Mouse (Mus musculus) monocyte, adult 5-6 weeks (primary cell): Measurements from ENCODE around the gene Prss23. TPM values are rescaled to one million over a fixed set of nuclear protein-coding genes. Genes with fewer than 3 reads are reported as not detected.

Source experiments
- ATAC-seq: fragments of 153-309, 156-312 bp; replicated peaks from 2 replicates; pipeline ENCODE4 v1.8.0; 2017; ENCODE audit warnings: mild to moderate bottlenecking; ENCODE audit not compliant: low TSS enrichment, insufficient number of reproducible peaks, severe bottlenecking, poor library complexity, low FRiP score
- total RNA-seq: library from RNA; stranded (forward); fragments of 200-1000, 200-491, 200-594 nt; gene quantifications from 3 replicates; pipeline ENCODE4 v1.2.3, GENCODE M21; 2017

The Prss23 gene
- not detected in 3 replicates for total RNA-seq

DNA sequence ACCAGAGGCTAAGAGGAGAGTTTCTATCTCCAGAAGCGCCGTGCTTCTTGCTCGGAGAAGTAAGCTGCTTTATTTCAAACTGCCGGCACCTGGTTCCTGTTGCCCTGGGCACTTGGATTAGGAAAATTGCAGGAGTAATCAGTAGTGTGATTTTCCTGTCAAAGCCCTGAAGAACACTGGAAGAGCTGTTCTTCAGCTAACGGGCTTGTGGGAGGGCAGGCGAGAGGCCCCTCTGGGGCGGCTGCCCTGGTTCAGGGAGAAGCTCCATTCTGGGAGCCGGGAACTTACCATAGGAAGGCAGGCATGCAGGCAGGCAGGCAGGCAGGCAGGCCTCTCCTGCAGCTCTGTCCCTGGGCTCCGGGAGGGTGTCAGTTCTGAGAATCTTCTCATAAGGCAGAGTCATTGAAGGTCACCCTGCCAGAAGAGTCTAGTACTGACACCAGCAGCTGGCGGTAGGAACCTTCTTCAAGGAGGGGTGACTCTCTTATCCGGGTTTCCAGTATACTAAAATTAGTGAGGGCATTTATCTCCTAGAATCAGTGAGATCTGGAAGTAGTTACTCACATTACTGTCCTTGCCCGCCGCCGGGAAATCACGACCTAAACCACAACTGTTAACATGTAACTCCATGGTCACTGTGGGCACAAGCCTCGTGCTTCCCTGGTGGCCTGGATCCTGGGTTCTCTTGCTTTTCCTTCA, at the start of gene Prss23:
Gene Prss23 (minus strand): TSS at position 457 of the 699 bp plus-strand sequence.
- ATAC-seq, result no peak

DNA sequence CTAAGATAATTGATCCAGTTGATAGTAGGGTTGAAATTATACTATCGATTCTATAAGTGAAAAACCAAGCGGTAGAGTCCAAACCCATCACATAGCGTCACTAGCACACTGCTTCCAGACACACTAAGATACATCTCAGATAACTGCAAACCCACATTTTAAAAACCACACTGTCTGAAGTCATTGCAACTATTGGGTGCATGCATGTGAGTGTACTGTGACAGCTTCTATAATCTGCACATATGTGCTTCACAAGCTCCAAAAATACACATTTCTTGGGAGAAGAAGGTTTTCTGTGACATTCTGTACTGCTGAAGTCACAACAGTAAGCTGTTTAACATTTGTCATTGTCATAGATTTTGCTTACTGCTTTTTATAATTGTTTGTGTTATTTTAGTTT, 49.1 kb upstream of the Prss23 start:
- ATAC-seq, result no peak

DNA sequence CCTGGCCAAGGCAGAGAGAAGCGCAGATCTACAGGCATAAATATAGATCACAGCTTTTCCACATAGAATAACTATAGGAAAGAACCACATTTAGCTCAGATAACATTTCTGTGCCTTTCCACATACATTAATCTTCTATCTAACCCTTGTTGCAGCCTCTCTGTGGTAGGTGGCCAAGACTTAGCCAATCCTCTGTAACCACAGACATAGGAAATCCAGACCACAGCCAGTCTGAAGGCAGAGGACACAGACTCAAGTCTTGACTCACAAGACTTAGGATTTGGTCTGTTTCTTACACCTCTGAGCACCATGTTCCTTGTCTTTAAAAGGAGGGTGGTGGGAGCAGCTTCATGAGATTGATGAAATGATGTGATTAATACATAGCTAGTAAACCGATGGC, 37.6 kb upstream of the Prss23 start:
- no peak for ATAC-seq

DNA sequence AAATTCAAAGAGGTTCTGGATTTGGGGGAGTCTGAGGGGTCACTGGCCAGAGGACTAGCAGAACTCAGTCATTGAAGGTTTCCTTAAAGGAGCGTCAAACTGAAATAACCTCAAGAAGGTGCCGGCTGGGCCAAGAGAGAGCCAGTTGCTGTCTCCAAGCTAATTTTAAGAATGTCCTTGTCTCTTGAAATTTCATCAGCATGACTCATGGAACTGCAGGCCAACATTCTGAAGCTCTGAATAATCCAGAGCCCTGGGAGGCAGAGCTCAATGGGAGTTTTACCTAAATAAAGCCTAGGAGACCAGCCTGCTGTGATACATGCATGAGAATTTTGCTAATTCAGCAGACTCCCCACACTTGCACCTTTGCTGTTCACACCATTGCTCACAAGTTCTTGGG, 36.5 kb upstream of the Prss23 start:
- ATAC-seq, result no peak

DNA sequence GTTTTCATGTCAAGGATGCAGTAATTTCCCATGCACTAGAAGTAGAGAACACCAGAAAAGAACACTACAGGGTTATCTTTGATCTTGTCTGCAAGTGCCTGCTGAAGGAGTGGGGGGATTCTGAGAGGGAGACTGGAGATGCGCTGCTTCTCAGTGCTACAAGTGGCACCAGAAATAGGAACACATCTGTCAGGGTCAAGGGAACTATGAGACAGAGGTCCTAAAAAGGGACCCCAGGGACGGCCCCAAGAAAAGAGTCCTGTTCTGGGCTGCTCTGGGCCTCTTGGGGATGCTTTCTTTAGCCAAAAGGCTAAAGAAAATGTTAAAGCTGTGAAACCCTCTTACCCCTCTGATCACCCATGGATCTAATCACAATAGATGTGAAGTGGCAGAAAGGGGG, 35.2 kb upstream of the Prss23 start:
- no peak for ATAC-seq

DNA sequence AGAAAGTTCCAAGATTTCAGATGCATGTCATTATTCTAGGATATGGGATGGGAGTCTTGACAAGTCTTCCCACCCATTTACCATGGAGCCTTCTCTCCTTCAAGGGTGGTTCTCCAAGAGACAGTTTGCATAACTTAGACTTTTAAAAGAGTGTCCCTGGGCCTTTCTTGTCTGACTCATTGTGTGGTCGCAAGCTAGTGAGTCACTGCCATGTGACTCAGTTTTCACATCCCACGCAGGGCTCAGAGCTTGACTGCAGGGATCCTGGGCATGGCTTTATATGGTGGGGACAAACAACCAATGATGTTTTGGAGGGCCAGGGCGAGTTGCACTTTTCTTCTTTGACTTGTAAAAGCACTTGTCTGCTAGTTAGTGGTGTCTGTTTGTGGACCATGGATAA, 34.0 kb upstream of the Prss23 start:
- ATAC-seq, result no peak

DNA sequence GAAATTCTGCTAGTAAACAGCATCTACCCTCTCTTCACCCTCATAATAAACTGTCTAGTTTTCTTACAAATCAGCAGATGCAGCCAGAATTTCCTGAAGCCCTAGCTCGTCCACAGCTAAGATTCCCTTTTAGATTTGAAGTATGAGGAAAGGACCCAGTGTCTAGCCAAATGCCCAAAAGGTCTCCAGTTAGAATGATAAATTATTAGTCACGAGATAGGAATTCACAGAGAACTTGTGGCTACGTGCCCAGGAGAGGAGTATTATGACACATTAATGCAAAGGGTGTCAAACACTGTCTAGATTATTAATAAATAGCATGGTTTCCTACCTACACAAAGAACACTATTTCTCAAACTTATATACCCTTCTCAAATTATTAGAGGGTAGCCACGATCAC, 32.6 kb upstream of the Prss23 start:
- ATAC-seq, result no peak

DNA sequence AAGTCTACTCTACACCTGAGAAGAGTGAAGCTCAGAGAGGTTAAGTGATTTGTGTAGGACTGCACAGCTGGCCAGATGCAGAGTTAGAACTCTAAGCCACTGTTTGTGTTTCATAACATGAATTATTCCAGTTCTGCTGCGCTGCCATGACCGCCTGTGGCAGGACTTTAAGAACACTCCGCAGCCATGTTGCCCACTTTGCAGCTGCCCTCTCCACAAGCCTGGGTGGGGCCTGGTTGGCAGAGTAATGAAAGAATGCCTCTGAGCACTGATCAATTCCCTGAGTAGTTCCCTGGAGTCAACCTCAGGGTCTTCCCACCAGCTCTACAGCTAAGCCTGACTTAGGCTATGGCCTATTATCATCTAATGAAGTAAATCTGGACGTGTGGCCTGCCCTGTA, 32.1 kb upstream of the Prss23 start:
- ATAC-seq, result no peak

DNA sequence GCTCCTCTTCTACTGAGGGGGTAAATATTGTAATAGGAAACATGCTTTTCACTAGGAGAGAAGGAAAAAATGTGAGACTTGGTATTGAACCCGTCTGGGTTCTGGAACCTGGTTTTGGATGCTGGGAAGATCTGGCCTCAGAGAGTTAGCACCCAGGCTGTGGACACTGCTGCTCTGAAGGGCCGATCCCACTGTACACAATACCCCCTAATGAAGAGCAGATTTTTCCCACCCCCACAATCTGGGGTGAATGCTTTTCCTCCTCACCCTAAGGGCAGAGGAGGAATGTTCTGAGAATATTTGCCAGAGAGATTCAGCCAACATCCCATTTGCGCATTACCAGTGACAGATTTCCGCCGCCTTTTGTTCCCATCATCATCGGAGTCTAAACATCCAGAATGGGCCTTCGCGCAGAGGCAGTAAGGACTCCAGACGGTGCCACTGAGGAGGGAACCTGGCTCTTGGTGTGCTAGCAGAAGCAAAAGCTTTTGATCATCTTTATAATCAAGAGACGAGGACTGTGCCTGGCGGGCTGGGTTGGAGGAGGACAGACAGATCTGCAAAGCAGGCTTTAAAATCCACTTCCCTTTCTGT, 31.6 kb upstream of the Prss23 start:
- no peak for ATAC-seq

DNA sequence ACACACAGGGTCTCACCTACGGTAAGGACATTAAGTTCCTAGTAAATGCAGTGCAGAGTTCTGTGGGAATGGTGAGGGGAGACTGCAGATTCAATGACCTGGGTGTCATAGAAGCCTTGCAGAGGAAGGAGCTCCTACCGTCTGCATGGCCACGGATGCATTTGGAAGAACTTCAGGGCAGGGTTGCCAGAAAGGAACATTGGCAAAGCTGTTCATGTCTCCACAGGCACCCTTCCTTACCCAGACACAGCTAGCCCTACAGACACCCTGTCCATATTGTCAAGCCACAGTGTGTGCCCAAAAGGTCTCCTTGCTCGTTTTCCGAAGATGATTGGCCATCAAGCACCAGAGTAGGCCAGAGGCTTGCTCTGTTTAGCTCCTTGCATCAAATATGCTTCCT, 30.1 kb upstream of the Prss23 start:
- ATAC-seq, result no peak

DNA sequence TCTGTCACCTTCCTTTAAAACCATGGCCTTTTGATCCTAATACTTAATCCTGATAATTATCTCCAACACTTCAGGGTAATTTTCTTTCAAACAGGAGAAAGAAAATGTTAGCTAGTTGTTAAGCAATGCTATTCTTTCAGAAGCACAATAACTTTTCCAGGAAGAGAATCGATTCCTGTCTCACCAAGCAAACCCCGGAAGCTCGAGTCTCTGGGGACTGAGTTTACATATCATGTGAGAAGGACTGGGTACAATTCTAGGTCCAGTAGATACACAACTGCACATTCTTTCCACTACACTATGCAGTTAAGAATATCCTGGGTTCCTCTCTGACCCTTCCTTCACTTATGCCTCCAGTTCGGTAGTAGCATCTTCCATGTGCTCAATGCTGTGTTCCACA, 29.7 kb upstream of the Prss23 start:
- no peak for ATAC-seq

DNA sequence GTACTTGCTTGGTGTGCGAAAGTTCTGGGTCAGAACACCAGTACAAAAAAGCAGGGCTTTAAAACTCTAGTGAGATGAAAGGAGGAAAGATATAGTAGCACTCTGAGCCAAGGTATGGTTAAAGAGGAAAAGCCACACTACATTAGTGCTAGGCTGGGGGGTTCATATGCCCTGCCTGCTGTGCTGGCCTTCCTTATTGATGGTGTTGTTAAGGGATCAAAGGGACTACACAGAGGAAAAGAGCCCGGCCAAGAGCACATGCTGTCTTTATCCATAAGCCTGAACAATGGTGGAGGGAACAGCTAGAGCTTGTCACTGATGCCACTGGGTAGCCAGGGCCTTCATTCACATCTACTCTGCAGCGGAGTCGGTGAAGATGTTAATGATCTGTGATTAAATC, 28.2 kb upstream of the Prss23 start:
- no peak for ATAC-seq

DNA sequence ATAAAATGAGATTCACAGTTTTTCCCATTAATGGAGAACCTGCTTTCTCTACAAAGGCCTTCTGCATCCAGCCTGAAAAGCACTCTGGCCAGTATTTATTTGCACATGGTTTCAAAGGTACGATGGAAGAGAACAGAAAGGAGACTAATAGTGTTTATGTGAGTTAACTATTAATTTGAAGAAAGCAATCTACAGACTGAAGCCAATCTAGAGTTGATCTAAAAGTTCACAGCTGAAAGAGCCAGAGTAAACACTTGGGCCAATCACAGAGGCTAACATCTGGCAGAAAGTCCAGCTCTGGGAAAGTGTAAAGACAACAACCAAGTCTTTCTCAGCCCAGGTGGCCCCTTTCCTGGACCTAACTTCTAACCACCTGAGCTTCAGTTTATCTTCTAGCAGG, 27.1 kb upstream of the Prss23 start:
- no peak for ATAC-seq

DNA sequence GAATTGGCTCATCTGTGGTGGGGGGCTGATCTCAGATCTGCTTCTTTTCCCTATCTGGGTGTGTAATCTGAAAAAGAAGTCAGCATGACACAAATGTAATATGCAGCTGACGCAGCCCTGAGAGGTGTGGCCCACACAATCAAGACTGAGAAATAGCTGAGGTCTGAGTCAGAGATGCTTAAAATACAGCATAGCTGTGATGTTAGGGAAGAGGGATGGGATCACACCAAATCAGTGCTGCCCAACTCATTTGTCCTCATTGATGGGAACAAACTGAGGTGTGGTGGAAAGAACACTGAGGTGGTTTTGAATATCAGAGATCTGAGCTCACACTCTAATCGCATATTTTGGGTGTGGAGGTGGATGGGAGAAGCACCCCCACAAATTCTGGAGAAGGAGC, 14.0 kb upstream of the Prss23 start:
- ATAC-seq, result no peak

DNA sequence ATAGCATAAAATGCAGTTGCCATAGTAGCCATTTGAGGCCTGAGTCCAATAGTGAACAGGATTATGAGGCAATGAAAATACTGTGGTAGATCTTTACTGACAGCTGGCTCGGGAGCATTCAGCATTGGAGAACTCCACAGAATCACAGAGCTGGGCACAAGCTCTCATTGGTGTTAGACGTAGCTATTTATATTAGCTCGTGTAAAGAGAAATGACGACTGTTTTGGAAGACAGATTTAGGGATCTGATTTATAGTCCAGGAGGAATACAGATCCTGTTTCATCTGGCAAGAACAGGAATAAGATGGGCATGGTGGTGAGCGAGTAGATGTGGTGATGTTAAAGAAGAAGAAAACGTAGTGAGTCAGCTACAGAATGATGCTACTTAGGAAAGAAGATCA, 12.4 kb upstream of the Prss23 start:
- no peak for ATAC-seq

DNA sequence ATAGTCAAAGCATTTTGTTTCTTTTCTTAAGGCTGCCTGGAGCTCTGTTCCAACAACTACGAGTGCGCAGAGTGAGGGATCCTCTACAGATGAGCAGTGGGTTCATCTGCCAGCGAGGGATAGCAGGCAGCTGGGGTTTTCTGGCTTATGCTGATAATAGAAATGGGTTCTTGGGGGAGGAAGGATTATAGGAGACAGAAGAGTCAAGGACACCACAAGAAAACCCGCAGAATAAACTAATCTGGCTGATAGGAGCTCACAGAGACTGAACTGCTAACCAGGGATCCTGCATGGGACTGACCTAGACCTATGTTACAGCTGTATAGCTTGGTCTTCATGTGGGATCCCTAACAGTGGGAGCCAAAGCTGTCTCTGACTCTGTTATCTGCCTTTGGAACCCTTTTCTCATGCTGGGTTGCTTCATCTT, 456 bp upstream of the Prss23 start:
- ATAC-seq, result no peak

DNA sequence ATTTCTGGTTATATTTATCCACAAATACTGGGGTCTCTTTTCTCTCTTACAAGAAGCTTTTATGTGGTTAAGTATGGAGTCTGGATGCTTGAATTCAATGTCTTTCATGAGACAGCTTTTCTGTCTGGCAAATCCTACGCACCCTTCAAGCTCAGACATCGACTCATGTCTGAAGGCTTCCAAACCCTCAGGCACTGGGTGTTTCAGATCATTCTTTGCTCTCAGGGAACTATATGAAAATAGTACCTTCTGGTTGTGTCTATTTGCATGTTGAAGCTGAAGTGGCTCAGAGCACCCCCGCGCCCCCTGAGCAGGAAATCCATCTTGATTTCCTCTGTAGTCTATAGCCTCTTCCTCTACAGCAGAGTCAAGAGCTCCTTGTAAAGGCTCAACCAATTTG, 3.2 kb downstream of the Prss23 start:
- no peak for ATAC-seq

DNA sequence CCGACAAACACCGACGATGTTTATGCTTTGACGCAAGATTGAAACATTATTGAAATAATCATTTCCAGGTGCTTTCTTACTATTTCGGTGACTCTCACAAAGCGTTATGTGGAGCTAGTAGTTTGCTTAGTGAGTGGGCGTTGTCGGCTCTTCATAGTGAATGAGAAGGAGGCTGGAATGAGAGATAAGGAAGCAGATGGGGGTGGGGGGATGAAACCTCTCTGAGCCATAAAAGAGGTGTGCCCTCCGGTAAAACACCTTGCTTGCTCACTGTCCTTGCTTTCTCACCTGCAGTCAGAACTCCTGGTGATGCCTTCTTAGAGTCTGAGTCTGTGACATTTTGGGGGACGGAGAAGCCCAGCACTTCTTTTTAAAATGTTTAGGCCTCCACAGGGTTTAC, 4.8 kb downstream of the Prss23 start:
- ATAC-seq, result no peak

DNA sequence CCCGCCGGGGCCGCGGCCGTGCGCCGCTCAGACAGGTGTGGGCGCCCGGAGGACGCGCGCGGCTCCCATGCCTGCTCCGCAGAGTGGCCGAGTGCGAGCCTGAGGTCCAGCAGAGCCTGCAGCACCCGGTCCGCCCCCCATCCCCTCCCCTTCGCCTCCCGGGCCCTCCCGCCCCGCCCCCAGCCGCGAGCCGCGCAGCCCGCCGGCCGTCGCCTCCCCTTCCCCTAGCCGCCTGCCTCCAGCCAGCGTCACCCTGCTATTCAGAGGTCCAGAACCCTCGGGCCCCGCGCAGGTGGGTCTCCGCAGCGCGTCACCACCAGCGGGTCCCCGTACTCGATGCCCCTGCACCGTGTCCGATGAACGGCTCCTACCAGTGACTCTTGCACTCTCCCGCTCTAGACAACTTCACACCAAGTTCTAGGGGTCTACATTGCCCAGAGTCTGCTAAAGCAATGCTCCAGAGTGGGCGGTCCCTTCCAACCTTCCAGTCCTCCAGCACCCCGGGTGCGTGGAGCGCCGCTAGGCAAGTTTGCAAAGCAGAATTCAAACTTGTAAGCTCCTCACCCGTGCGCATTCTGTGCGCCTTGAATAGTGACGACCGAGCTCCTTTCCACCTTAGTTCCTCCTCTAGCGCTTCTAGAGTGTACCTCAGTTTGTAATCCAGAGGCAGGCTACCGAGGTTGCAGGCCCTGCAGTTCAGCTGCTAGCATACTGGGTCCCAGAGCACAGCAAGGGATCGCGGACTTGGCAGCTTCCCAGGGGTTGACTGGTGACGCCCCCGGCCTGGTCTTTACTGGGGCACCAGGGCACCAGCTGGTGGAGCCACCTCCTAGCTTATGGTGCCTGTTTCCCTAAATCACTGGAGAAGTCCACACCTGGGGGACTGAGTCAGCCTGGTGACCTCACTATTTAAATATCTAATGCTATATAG, 9.3 kb downstream of the Prss23 start:
- ATAC-seq, result no peak
